Mouse (Mus musculus): Measurements from ENCODE around the gene Mns1. TPM values are rescaled to one million over a fixed set of nuclear protein-coding genes. Genes with fewer than 3 reads are reported as not detected.
"Not testable (repeated sequence)": the region's sequence is repeated elsewhere in the genome, so short reads cannot be mapped to it uniquely, and the experiment has no call there.

Mns1 gene
- total RNA-seq (2021): 1 to 10 TPM; 2.6 to 3.6 TPM

DNA sequence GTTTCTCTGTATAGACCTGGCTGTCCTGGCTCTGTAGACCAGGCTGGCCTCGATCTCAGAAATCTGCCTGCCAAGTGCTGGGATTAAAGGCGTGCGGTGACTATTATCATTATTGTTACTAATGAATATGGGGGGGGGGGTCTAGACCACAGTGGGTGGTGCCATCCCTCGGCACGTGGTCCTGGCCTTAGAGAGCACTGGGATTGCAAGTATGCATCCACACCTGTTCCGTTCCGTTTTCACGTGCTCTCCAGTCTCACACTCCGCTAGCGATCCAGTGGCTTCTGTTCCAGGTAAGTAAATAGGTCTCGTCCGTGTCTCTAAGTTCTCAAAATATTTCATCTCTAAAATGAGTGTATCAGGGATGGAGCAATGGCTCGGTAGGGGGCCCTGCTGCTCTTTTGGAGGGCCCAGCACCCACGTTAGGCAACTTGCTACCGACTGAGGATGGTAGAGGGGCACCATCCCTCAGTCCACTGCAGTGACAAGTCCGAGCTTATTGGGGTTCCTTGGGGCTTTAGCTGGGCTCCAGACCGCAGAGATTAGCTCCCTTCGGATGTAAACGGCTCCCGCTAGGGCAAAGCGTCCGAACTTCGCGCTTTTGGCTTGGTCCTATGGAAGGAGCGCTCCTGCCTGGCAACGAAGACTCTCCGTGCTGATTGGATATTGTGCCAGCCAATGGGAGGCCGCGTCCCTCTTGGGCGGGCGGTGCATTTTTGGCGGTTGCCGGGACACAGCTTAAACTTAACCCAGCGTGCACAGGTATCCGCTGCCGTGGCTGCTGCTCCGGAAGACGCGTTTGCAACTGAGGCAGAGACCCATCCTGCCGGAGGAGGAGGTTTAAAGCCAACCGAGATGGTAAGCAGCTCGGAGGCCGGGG is at the start of gene Mns1:
Gene Mns1 (plus strand): TSS at position 190 of the 880 bp plus-strand sequence.
- peak; percentile 96 for DNase-seq

DNA sequence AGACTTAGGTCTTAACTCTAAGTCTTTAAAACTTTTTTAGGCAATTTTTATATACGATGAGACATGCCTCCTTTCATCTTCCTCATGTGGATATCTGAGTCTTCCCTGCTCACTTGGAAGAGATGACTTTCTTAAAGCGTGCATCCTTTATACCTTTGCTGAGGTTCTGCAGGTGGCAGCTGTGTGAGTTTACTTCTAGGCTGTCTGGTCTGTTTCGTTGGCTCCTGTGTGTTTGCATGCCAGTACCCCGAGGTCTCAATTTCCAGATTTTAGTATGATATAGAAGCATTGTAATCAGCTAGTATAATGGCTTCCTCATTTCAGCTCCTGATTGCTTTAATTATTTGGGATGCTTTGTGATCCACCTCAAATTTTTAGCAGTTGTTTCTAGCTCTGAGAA is 48.9 kb upstream of the Mns1 start:
- no peak for DNase-seq

- no peak for DNase-seq
Measured at GRCm38 (mm10) chr9:72389431-72390002, 48.3 kb upstream of the Mns1 start.

- DNase-seq: no peak
Measured at GRCm38 (mm10) chr9:72390321-72391077, 47.3 kb upstream of the Mns1 start.

DNA sequence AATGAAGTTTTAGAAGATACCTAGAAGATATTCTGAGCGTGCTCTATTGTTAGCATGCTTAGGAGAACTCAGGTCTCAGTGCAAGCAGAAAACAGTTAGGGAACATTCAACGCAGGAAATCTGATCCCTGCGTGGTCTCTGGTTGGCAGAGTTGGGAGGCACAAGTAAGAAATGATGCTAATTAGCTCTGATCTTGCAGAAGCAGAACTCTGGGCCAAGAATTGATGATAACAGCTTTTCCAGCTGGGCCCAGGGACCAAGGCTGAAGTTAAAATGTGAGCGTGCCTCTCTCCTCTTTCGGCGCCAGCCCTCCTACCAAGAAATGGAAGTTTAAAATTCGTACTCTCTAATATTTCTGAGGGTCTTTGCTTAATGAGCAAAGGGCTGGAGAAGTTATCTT is 45.1 kb upstream of the Mns1 start:
- no peak for DNase-seq

- no peak for DNase-seq
Measured at GRCm38 (mm10) chr9:72393238-72393637, 44.6 kb upstream of the Mns1 start.

- no peak for DNase-seq
Measured at GRCm38 (mm10) chr9:72393869-72394341, 43.9 kb upstream of the Mns1 start.

DNA sequence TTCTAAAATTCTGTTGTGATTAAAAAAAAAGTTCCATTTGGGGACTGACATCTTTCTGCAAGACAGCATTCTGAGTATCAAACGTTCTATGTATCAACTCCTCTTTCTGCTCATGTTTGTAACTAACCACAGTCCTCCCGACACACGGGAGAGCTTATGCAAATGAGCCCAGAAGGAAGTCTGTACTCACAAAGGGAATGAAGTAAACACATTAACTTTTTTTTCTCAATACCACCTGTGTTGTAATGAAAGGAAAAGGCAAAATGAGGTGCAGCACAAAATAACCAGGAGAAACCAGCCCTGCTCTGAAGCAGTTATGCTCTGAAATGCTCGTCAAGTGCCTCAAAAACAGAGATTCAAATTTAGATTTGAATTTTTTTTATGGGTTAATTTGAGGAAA is 37.7 kb upstream of the Mns1 start:
- DNase-seq: no peak

- not testable (repeated sequence) for DNase-seq
Measured at GRCm38 (mm10) chr9:72401769-72402168, 36.0 kb upstream of the Mns1 start.

GRCm38 (mm10) chr9:72403421-72403820 is 34.4 kb upstream of the Mns1 start:
- DNase-seq: no peak

- no peak for DNase-seq
Measured at GRCm38 (mm10) chr9:72404446-72404845, 33.4 kb upstream of the Mns1 start.

DNA sequence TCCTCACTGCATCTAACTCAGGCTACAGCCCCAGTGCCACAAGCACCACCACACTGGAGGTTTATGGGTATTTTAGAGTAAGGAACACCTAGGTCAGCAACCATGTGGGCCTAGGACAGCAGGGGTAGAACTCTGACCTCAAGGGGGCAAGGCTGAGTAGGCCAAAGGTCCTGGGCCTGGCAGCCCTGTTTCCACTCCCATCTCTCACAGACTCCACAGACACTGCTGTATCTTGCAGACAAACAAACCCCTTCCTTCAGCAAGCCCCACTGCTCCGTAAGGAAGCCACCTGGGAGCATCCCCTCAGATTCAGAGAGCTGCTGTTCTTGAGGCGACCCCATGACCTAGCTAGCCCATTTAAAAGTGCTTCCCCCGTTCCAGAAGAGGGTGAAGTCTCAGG is 32.9 kb upstream of the Mns1 start:
- no peak for DNase-seq

DNA sequence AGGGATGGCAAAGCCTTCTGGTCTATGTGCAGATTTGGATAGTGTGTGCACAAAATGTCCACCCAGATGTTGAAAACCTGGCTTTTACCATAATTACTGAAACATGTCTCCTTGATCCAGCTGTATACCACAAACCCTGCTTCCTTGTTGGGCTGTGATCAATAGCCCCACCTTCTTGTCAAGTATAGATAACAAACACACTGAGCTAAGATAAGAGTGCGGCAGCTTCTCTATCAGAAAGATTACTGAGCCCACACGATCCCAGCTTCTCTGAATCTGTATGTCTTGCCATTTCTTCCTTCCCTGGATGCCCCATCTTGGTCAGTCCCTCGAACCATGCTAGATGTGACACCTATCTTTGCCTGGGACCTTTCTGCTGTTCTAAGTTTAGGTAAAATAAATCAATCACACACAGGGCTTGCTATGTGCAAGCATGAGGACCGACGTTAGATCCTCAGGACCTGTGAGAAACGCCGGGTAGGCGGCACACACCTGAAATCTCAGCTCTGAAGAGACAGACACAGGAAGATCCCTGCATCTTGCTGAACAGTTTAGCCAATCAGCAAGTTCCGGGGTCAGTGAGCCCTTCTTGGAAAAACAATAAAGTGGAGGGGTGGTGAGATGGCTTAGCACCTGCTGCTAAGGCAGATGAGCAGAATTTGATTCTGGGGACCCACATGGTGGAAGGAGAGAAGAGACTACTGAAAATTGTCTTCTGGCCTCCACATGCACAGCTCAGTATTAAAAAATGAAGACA is 31.8 kb upstream of the Mns1 start:
- DNase-seq: no peak

GRCm38 (mm10) chr9:72408131-72408586 is 29.7 kb upstream of the Mns1 start:
- DNase-seq: peak; percentile 88

GRCm38 (mm10) chr9:72409381-72410225 is 28.2 kb upstream of the Mns1 start:
- no peak for DNase-seq

DNA sequence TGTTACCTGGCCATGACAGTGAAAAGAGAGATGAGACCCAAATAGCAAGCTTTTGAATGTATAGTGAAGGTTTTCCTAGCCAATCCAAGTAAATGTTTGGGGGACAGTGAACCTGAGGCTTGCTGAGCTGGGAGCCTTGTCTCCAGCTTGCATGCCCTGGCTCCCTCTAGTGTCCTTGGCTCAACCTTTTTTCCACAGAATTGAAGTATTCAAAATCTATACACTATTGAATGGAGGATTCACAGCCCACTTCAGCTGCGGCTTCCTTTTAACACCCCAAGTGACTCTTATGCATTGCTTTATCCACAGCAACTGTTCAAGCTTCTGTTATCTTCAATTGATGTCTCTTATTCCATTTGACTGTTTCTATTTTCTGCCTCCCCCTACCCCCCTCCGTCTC is 26.1 kb upstream of the Mns1 start:
- DNase-seq: no peak

DNA sequence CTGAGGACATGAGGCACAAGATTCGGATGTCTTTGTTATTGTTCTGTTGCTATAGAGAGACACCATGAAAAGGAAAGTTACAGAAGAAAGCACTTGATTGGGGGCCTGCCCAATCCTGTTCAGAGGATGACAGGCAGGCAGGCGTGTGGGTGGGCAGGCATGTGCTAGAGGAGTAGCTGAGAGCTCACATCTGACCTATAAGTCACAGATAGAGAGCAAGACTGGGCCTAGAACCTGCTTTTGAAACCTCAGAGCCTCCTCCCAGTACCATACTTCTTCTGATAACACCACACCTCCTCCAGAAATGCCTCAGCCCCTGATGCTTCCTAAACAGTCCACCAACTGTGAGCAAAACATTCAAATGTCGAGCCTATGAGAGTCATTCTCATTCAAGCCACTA is 19.4 kb upstream of the Mns1 start:
- DNase-seq: no peak

- DNase-seq: no peak
Measured at GRCm38 (mm10) chr9:72420490-72420889, 17.3 kb upstream of the Mns1 start.

GRCm38 (mm10) chr9:72422284-72422683 is 15.5 kb upstream of the Mns1 start:
- DNase-seq: no peak

DNA sequence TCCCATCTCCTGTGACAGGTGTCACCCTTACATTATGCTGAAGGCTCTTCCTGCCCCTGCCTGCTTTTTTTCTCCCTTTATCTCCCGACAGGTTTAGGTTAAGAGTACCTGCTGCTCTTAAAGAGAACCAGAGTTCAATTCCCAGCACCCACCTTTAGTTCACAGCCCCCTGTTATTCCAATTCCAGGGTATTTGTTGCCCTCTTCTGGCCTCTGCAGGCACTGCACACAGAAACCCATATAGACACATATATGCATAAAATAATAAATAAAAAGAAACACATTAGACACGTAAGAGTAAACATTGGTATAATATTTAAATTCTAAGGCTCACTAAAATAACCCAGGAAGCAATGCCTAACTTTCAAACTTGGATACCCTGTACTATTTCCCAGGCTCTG is 15.1 kb upstream of the Mns1 start:
- DNase-seq: no peak

DNA sequence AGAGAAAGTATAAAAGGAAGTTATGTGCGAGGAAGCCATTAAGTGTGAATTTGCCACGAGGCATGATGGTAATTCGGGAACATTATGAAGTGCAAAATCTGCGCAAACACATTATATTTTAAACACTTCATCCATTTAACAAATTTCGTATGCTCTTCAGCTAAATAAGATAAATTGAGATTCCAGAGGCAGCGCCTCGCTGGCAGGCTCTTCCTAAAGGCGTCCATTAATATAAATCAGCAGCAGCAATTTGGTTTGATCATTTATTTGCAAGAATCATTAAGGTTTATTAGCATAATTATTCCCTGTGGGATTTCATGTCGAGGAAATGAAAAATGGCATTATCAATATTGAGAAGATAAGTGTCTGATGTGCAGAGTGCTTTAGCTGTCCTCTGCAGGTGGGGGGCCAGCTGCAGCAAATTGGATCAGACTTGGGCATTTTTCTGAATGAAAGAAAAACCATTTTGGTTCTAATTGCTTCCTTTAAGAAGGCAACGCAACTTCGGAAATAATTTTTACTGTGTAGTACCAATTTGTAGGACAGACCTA is 12.4 kb upstream of the Mns1 start:
- no peak for DNase-seq

Measured in heart, postnatal 4 days (tissue).